Mouse (Mus musculus) CH12.LX (cell line): ENCODE data around the gene Olfr1215.
"Not testable (repeated sequence)": the region's sequence is repeated elsewhere in the genome, so short reads cannot be mapped to it uniquely, and the experiment has no call there.

Experiments used
- CHD1 ChIP-seq: IDR thresholded peaks from 2 replicates; pipeline ENCODE4 v1.6.1; 2012; ENCODE audit warnings: low read depth, low read length, improper control_type of control experiment, inconsistent platforms
- CTCF ChIP-seq, 2 experiments: IDR thresholded peaks in 1 of 2; conservative IDR thresholded peaks in 1 of 2; 2 replicates each; pipeline ENCODE4 v1.5.1; 2011 to 2012; ENCODE audit warnings: low read depth in 2 of 2, low read length in 2 of 2, improper control_type of control experiment in 1 of 2, inconsistent platforms in 1 of 2, mild to moderate bottlenecking in 1 of 2, moderate library complexity in 1 of 2
- E2F4 ChIP-seq: IDR thresholded peaks from 2 replicates; pipeline ENCODE4 v1.6.1; 2011; ENCODE audit warnings: low read depth, low read length, improper control_type of control experiment; ENCODE audit not compliant: insufficient replicate concordance
- EP300 ChIP-seq: IDR thresholded peaks from 2 replicates; pipeline ENCODE4 v1.6.1; 2011; ENCODE audit warnings: low read length, improper control_type of control experiment
- KAT2A ChIP-seq: IDR thresholded peaks from 2 replicates; pipeline ENCODE4 v1.6.1; 2012; ENCODE audit warnings: low read length, improper control_type of control experiment, inconsistent platforms; ENCODE audit not compliant: insufficient replicate concordance
- MAX ChIP-seq: IDR thresholded peaks from 2 replicates; pipeline ENCODE4 v1.6.1; 2011; ENCODE audit warnings: low read length, improper control_type of control experiment
- PAX5 ChIP-seq: IDR thresholded peaks from 2 replicates; pipeline ENCODE4 v1.6.1; 2012; ENCODE audit warnings: low read length, inconsistent platforms, mixed read lengths
- POLR2A ChIP-seq: IDR thresholded peaks from 2 replicates; pipeline ENCODE4 v1.6.1; 2011; ENCODE audit warnings: low read depth, mild to moderate bottlenecking, improper control_type of control experiment, low read length
- SIN3A ChIP-seq: IDR thresholded peaks from 2 replicates; pipeline ENCODE4 v1.6.1; 2012; ENCODE audit warnings: low read length, improper control_type of control experiment, inconsistent platforms
- TBP ChIP-seq: conservative IDR thresholded peaks from 2 replicates; pipeline ENCODE4 v1.6.1; 2011; ENCODE audit warnings: low read depth, low read length, improper control_type of control experiment
- USF1 ChIP-seq: IDR thresholded peaks from 2 replicates; pipeline ENCODE4 v1.6.1; 2014; ENCODE audit warnings: low read depth, mild to moderate bottlenecking, inconsistent platforms, low read length, improper control_type of control experiment
- ZC3H11A ChIP-seq: IDR thresholded peaks from 2 replicates; pipeline ENCODE4 v1.6.1; 2012; ENCODE audit warnings: low read depth, mild to moderate bottlenecking, inconsistent platforms, low read length, improper control_type of control experiment
- ZKSCAN1 ChIP-seq: IDR thresholded peaks from 2 replicates; pipeline ENCODE4 v1.6.1; 2012; ENCODE audit warnings: low read depth, inconsistent platforms, low read length, improper control_type of control experiment, borderline replicate concordance
- ZMIZ1 ChIP-seq: IDR thresholded peaks from 2 replicates; pipeline ENCODE4 v1.6.1; 2012; ENCODE audit warnings: low read depth, mild to moderate bottlenecking, inconsistent platforms, low read length, improper control_type of control experiment

- TF ChIP-seq SIN3A; POLR2A; CTCF (conservative IDR thresholded peaks at IDR 0.05 in 1 of 2, IDR thresholded peaks at IDR 0.05 in 1 of 2; ENCODE audit: low read depth in 2 of 2, low read length in 2 of 2); MAX; EP300; ZC3H11A; ZKSCAN1; TBP; KAT2A; CHD1; E2F4; USF1; PAX5; ZMIZ1: not testable (repeated sequence)
Observed at GRCm38 (mm10) chr2:89021436-89021835, 14.7 kb upstream of the Olfr1215 start.
